Mouse (Mus musculus) urinary bladder, adult 2 months (tissue): Measurements from ENCODE around the gene Ifitm6. TPM values are rescaled to one million over a fixed set of nuclear protein-coding genes. Genes with fewer than 3 reads are reported as not detected.
"Not testable (repeated sequence)": the region's sequence is repeated elsewhere in the genome, so short reads cannot be mapped to it uniquely, and the experiment has no call there.

Experiments
- DNase-seq: peaks from one replicate; pipeline ENCODE4 v3.0.0; 2022; ENCODE audit warnings: low spot score
- polyA plus RNA-seq: library from polyadenylated mRNA; depleted of rRNA; stranded (reverse); fragments of >200 nt; gene quantifications from 2 replicates; pipeline ENCODE4 v1.2.3, GENCODE M21; 2012

The Ifitm6 gene
- polyA plus RNA-seq, 1 experiment = 8.8 TPM

GRCm38 (mm10) chr7:141041661-141042060, 23.9 kb upstream of the Ifitm6 start:
- peak; percentile 43 for DNase-seq

- no peak for DNase-seq
Measured at GRCm38 (mm10) chr7:141040867-141041606, 23.3 kb upstream of the Ifitm6 start.

- DNase-seq = no peak
Measured at GRCm38 (mm10) chr7:141039386-141040107, 21.8 kb upstream of the Ifitm6 start.

DNA sequence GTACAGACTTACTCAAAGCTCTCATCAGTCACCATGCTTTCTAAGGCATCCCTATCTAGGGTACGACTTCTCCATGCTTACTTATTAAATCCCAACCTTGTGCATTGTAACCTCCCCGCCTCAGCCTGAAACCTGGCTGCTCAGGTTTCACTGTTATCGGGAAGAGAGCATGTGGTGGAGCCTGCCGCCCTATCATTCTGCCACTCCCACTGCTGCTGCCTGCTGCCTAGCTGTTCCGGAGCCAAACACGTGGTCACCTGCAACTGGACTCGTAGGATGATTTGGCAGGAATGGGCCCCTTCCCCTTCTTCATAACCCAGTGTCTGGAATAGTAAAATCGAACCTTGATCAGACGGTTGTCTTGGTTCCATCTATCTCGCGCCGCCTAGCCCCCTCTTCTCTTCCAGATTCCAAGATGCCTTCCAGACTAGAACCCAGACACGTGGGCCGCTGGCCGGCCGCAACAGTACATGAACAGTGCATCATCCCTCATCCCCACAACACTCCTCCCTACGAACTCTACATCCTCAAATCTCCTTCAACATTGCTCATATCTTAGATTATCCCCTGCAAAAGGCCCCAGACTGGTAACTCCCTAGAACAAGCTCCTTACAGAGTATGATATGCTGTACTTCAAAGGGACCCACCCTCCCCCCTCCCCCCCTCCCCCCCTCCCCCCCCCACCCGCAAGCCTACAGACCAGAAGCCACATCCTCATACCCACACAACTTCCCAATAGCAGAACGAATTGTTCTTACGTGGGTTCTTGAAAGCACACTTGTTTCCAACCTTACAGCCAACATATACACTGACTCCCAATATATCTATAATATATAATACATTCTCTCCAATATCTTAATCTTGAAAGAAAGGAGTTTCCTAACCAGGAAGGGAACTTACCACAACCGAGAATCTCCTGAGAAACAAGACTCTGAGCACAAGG, 20.6 kb upstream of the Ifitm6 start:
- DNase-seq = no peak

DNA sequence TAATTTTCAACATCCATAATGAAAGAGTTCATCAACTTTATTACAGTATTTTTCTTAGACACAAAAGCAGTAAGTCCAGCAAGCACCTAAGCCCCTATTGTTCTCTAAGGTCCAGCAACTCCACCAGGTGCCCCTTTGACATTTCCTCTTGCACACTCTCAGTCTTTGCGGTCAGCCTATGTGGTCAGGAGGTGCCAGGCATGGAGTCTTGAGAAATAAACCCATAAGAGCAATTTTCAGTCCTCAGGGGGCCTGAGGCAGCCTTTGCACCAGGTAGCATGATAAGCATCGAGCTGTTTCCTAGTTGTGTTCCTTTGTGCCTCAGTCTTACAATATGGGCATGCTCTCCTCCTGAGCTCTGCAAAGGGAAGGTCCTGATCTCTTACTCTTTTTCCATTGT, 18.9 kb upstream of the Ifitm6 start:
- not testable (repeated sequence) for DNase-seq

- no peak for DNase-seq
Measured at GRCm38 (mm10) chr7:141032458-141033167, 14.9 kb upstream of the Ifitm6 start.

GRCm38 (mm10) chr7:141030390-141030789, 12.7 kb upstream of the Ifitm6 start:
- DNase-seq = no peak

- no peak for DNase-seq
Measured at GRCm38 (mm10) chr7:141028831-141029230, 11.1 kb upstream of the Ifitm6 start, which contains the start of gene Gm17387. Gene Gm17387 (plus strand): TSS chr7:141029131.

DNA sequence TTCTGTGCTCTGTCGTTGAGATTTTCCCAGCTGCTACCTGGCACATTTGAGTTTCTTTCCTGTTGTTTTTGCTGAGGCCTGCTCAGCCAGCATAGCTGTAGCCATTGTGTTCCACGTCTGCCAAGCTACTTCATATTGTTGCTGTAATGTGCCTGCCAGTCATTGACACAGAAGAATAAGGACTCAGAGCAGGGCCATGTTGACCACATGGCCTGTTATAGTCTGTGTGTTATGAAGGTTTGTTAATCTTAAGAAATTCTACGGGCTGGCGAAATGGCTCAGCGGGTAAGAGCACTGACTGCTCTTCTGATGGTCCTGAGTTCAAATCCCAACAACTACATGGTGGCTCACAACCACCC, 9.0 kb upstream of the Ifitm6 start:
- no peak for DNase-seq

GRCm38 (mm10) chr7:141026097-141026739, 8.5 kb upstream of the Ifitm6 start:
- no peak for DNase-seq

DNA sequence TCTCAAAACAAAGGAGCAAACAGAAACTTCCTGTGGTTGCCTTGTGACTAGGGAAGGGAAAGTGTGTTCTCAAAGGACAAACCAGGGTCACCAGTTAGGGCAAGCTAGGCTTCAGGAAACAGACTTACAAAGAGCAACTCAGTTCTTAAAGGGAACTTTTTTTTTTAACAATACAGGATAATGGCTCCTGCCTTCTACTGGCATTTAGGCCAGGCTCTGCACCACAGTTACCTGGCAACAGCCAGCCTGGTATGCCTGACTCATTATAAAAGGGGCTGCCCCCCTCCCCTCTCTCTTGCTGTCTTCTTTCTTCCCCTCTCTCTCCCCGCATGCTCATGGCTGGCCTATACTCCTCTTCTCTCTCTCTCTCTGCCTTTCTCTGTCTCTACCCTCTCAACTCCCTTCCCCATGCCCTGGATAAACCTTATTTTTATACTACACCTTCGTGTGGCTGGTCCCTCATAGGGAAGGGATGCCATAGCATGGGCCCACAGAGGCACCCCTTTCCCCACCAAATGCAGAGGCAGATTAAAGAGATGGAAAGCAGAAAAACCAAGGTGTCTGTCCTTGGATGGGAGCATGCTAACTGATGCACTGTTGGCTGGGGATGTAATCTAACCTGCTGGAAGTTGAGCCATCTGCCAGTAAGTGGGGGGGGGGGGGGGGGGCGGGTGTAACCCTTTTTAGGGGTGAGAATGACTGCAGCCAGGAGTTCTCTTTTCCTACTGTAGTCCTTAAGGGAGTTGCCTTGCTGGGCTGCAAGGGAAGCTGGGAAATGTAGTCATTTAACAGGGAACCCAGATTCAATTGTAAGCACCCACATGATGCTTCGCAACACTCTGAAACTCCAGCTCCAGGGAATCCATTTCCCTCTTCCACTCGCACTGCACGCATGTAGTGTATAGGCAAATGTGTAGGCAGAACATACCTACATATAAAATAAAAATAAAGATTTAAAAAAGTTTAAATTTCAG, 7.4 kb upstream of the Ifitm6 start:
- no peak for DNase-seq

- DNase-seq = no peak
Measured at GRCm38 (mm10) chr7:141021489-141022449, 4.0 kb upstream of the Ifitm6 start.

DNA sequence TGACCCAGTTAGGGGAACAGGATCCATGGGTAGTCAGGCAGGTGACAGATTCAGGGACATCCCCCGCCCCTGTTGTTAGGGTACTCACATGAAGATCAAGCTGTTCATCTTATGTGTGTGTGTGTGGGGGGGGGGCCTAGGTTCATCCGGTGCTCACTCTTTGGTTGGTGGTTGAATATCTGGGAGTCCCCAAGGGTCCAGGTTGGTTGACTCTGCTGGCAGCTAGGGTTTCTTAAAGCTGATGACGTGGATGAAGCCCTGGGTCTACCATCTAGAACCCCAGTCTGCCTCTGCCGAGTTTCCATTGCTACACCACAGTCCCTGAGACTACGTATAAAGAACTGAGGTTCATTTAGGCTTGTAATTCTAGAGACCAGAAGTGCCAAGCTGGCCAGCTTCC, 1.3 kb upstream of the Ifitm6 start:
- no peak for DNase-seq

DNA sequence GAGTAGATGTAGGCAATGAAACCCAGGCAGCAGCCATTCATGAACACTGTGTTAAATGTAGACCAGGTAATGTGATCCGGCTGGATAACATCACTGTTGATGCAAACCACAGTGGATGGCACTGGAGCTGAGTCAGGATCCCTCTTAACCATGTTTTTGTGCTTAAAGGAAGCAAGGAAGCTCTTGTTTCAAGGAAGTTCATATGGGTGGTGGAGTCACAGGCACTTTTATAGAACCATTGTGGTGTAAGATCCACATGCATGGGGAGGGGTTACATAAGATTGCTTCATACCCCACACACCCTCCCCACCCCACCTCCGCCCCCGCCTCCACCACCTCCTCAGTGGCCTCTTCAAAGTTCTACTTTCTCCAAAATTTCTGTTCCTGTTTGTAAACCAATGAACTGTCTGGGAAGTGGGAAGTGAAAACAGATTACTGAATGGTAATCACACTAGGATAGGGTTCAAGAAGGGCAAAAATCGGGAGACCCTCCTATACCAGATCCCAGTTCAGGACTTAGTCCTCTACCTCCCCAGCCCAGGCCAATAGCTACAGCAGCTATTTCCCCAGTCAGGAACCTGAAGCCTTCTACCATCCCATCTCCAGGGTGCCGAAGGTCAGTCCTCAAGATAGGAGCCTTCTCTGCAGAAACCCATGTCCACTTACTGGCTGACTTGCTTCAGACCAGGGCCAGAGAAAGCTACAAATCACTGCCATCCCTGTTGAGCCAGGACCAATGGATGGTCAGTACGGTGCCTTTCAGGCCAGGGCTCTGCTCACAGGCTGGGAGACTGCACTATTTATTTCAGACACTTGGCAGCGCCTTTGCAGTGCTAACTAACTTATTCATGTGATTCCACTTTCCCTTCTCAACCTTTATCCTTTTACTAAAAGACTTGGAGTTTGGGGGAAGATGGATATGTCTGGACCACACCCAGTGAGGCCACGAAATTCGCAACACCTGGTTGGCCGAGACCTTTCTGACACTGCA, 722 bp downstream of the Ifitm6 start:
- DNase-seq = no peak

DNA sequence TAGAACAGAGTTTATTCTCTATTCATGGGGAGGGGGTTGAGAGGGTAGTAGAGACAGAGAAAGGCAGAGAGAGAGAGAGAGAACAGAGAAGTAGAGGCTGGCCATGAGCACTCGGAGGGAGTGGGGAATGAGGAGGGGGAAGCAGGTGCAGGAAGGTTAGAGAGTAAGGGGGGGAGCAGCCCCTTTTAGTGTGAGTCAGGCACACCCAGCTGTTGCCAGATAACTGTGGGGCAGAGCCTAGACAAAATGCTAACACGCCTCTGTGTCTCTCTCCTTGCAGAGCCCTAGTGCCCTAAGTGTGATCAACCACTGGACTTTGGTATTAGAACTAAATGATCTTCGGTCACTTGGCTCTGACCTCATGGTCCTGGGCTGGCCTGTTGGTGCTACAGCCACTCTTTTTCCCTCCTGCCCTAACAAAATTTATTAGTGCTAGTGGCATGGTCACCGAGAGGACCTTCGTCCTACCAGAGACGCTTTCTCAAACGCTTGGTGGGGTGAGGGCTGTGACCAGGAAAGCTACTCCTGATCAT, 6.4 kb downstream of the Ifitm6 start:
- no peak for DNase-seq

DNA sequence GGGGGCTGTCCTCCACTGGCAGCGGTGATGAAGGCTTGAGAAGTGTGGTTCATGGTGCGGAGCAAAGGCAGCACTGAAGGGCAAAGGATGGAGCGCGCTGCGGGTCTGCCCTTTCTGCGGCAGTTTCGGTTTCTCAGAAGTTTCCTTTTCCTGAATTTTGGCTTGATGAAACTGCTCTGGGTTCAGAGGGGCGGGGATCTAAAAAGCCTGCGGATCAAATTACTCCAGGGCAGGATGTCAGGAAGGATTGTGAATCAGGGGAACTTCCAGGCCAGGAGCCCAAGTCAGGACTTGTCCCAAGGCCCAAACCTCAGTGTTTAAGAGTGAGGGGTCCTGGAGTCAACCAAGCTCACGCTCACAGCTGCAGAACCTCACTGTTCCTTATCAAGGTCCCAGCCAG, 7.1 kb downstream of the Ifitm6 start, which contains the start of gene Ifitm3:
Ifitm3 (minus strand) TSS at position 178 of the 400 bp plus-strand sequence.
- DNase-seq = peak; percentile 37

GRCm38 (mm10) chr7:141009665-141010064, 8.1 kb downstream of the Ifitm6 start:
- no peak for DNase-seq
